Mouse (Mus musculus) intestine, postnatal 0 days (tissue): ENCODE measurements around the gene Cyp3a41a. TPM values are rescaled to one million over a fixed set of nuclear protein-coding genes. Genes with fewer than 3 reads are reported as not detected.
"Not testable (repeated sequence)": the region's sequence is repeated elsewhere in the genome, so short reads cannot be mapped to it uniquely, and the experiment has no call there.

Experiments used
- ATAC-seq: fragments of 200-750 bp; cut with Nextera tagmentation; 2 replicates; pipeline ENCODE4 v1.8.0; 2017; ENCODE audit warnings: mild to moderate bottlenecking, moderate TSS enrichment, moderate library complexity
- H3K27ac ChIP-seq: fragments of 300-500 bp; sonication (generic); 2 replicates; pipeline ENCODE4 v1.5.1; 2014; ENCODE audit warnings: mild to moderate bottlenecking, low read depth, low read length, moderate library complexity
- H3K27me3 ChIP-seq: fragments of 300-500 bp; sonication (generic); replicated peaks from 2 replicates; pipeline ENCODE4 v1.6.1; 2014; ENCODE audit warnings: low read length, mixed read lengths; ENCODE audit not compliant: control insufficient read depth, insufficient read depth
- H3K36me3 ChIP-seq: fragments of 300-500 bp; sonication (generic); 2 replicates; pipeline ENCODE4 v1.6.1; 2014; ENCODE audit warnings: mild to moderate bottlenecking, moderate library complexity; ENCODE audit not compliant: control insufficient read depth, insufficient read depth
- H3K4me1 ChIP-seq: fragments of 300-500 bp; sonication (generic); replicated peaks from 2 replicates; pipeline ENCODE4 v1.6.1; 2014; ENCODE audit warnings: antibody characterized with exemption, low read length, mixed read lengths; ENCODE audit not compliant: control insufficient read depth, insufficient read depth
- H3K4me2 ChIP-seq: fragments of 300-500 bp; sonication (generic); replicated peaks from 2 replicates; pipeline ENCODE4 v1.6.1; 2014; ENCODE audit warnings: low read depth, mild to moderate bottlenecking, moderate library complexity
- H3K4me3 ChIP-seq: fragments of 300-500 bp; sonication (generic); 2 replicates; pipeline ENCODE4 v1.5.1; 2014; ENCODE audit warnings: low read depth, low read length
- H3K9ac ChIP-seq: fragments of 300-500 bp; sonication (generic); 2 replicates; pipeline ENCODE4 v1.6.1; 2014; ENCODE audit warnings: mild to moderate bottlenecking, low read depth, low read length
- H3K9me3 ChIP-seq: fragments of 300-500 bp; sonication (generic); 2 replicates; pipeline ENCODE4 v1.6.1; 2016; ENCODE audit warnings: mixed run types; ENCODE audit not compliant: control insufficient read depth
- CTCF ChIP-seq: sonication (generic); IDR thresholded peaks from 2 replicates; pipeline ENCODE4 v1.5.1; 2016; ENCODE audit warnings: low read depth, mild to moderate bottlenecking, control low read depth, antibody characterized with exemption, moderate library complexity
- WGBS: fragments of 180-500 bp; shearing (Covaris S2); extraction: QIAGEN DNeasy Blood & Tissue Kit; methylation state at CpG from one replicate; pipeline ENCODE4 v1.1.7; 2014; 5-methylcytosine and 5-hydroxymethylcytosine counted together
- polyA plus RNA-seq: library from polyadenylated mRNA; unstranded; fragments of >200 nt; fragmentation: Nextera tagmentation; extraction: Ambion mirVana; gene quantifications from 2 replicates; pipeline ENCODE4 v1.2.1, GENCODE M21; 2015

Gene Cyp3a41a
- not detected in 2 replicates for polyA plus RNA-seq

DNA sequence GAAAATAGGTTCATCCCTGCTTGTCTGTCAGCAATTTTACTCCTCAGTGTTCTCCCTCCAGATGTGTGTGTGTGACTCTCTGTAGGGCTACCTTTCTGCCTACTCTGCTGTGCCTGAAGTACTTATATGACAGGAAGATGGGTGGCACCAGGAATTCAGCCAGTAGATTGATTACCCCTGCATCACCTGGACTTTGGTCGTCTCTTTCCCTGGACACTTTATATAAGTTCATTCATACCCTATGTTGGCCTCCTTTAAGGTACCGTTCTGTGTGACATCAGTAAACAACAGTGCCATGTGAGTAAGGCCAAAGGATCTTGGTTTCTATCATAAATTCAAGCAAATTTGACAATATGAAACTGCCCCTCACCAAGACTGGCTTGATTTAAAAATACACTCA lies at the start of gene Cyp3a41a:
Gene Cyp3a41a (minus strand): TSS at position 101 of the 400 bp plus-strand sequence.
- not testable (repeated sequence) for ATAC-seq, H3K9me3 ChIP-seq, H3K4me2 ChIP-seq, H3K4me3 ChIP-seq, H3K9ac ChIP-seq, H3K36me3 ChIP-seq, H3K27me3 ChIP-seq, H3K27ac ChIP-seq, H3K4me1 ChIP-seq
- 67% methylated on average over 1 of the region's 2 CpGs for WGBS

DNA sequence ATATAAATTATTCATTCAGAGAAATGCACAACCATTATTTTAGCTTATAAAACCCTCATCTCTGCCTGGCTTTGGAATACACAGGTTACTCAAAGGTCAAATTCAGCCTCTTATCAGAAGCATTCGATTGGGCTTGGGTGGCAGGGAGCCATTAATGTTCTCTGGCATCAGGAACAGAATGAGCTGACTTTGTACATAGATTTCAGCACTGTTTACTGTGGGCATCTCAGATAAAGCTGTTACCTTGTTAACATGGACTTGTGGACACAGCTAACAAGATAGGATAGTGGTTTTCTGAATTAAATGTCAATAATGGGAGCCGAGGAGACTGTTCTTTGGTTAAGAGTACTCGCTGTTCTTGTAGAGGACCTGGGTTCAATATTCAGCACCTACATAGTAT lies 17.6 kb upstream of the Cyp3a41a start:
- not testable (repeated sequence) for H3K27me3 ChIP-seq, H3K9me3 ChIP-seq, H3K27ac ChIP-seq, H3K4me2 ChIP-seq, H3K4me1 ChIP-seq, ATAC-seq, H3K36me3 ChIP-seq, H3K9ac ChIP-seq, H3K4me3 ChIP-seq
- WGBS, result 70% methylated on average over 3 of the region's 3 CpGs

- H3K4me2 ChIP-seq, ATAC-seq: not testable (repeated sequence)
- WGBS, result 43% methylated on average over 1 of the region's 1 CpGs
Observed at GRCm38 (mm10) chr5:145714296-145714695, 5.6 kb downstream of the Cyp3a41a start.

GRCm38 (mm10) chr5:145707372-145707771 lies 12.6 kb downstream of the Cyp3a41a start:
- H3K4me2 ChIP-seq, H3K27me3 ChIP-seq, H3K4me3 ChIP-seq, H3K9me3 ChIP-seq, H3K27ac ChIP-seq, ATAC-seq, H3K4me1 ChIP-seq, H3K9ac ChIP-seq, H3K36me3 ChIP-seq: not testable (repeated sequence)
- 78% methylated on average over 2 of the region's 2 CpGs for WGBS

More at GRCm38 (mm10) chr5:145714296-145714695, 5.6 kb downstream of the Cyp3a41a start:
- H3K27ac ChIP-seq, H3K9me3 ChIP-seq, H3K4me1 ChIP-seq, H3K4me3 ChIP-seq, H3K9ac ChIP-seq, H3K36me3 ChIP-seq, H3K27me3 ChIP-seq: not testable (repeated sequence)

GRCm38 (mm10) chr5:145662007-145662406 lies 57.9 kb downstream of the Cyp3a41a start:
- ATAC-seq, result no peak
- H3K4me3 ChIP-seq, result no peak overlapping the region
- WGBS, result 82% methylated on average over 7 of the region's 7 CpGs
- no peaks in the 10 kb centered on the region for H3K27me3 ChIP-seq
- H3K4me1 ChIP-seq, result no peaks in the 10 kb centered on the region
- peaks cover 16% of the 10 kb centered on the region; the same call in 1 of the 2 replicates for H3K9me3 ChIP-seq
- no peak overlapping the region for H3K27ac ChIP-seq
- no peak overlapping the region for H3K9ac ChIP-seq
- H3K4me2 ChIP-seq, result no peak overlapping the region
- no peaks in the 10 kb centered on the region for H3K36me3 ChIP-seq
- TF ChIP-seq CTCF, result no peak

- no peak overlapping the region for H3K4me2 ChIP-seq
- peaks cover 22% of the 10 kb centered on the region; the same call in 1 of the 2 replicates for H3K9me3 ChIP-seq
- no peaks in the 10 kb centered on the region for H3K4me1 ChIP-seq
- H3K27ac ChIP-seq, result no peak overlapping the region
- no peak overlapping the region for H3K9ac ChIP-seq
- no peak overlapping the region for H3K4me3 ChIP-seq
- 70% methylated on average over 4 of the region's 4 CpGs for WGBS
- no peak for TF ChIP-seq CTCF
- ATAC-seq, result no peak
- H3K36me3 ChIP-seq, result no peaks in the 10 kb centered on the region
- H3K27me3 ChIP-seq, result no peaks in the 10 kb centered on the region
Observed at GRCm38 (mm10) chr5:145647779-145648178, 72.2 kb downstream of the Cyp3a41a start.

Other genes starting within 250 kb of the Cyp3a41a start
- not detected in 2 replicates for gene Cyp3a41b, start 135.4 kb downstream of the Cyp3a41a start, polyA plus RNA-seq
- gene Cyp3a44, start 85.7 kb upstream of the Cyp3a41a start, polyA plus RNA-seq, result not detected in 2 replicates
- gene Cyp3a11, start 159.8 kb upstream of the Cyp3a41a start, polyA plus RNA-seq, result 0.26 and 0.29 TPM in 2 replicates